Mouse (Mus musculus): ENCODE data around the gene Foxk2. TPM values are rescaled to one million over a fixed set of nuclear protein-coding genes. Genes with fewer than 3 reads are reported as not detected.
"Not testable (repeated sequence)": the region's sequence is repeated elsewhere in the genome, so short reads cannot be mapped to it uniquely, and the experiment has no call there.

The Foxk2 gene
- total RNA-seq, 1 experiment from 2014 or later: 37.5 TPM

- DNase-seq: no peak
Observed at GRCm38 (mm10) chr11:121278011-121278410, 18.2 kb downstream of the Foxk2 start.

- no peak for DNase-seq
Observed at GRCm38 (mm10) chr11:121282911-121283310, 23.1 kb downstream of the Foxk2 start.

- no peak for DNase-seq
Observed at GRCm38 (mm10) chr11:121289859-121290258, 30.1 kb downstream of the Foxk2 start.

- peak; percentile 64 for DNase-seq
Observed at GRCm38 (mm10) chr11:121294771-121295170, 35.0 kb downstream of the Foxk2 start.

GRCm38 (mm10) chr11:121298493-121298892 lies 38.7 kb downstream of the Foxk2 start:
- no peak for DNase-seq

- no peak for DNase-seq
Observed at GRCm38 (mm10) chr11:121300265-121300664, 40.5 kb downstream of the Foxk2 start.

GRCm38 (mm10) chr11:121305371-121305770 lies 45.6 kb downstream of the Foxk2 start:
- DNase-seq: no peak

GRCm38 (mm10) chr11:121306608-121307007 lies 46.8 kb downstream of the Foxk2 start:
- no peak for DNase-seq

- DNase-seq: not testable (repeated sequence)
Observed at GRCm38 (mm10) chr11:121307712-121308111, 47.9 kb downstream of the Foxk2 start.

GRCm38 (mm10) chr11:121326034-121326433 lies 66.2 kb downstream of the Foxk2 start:
- peak; percentile 17 for DNase-seq

- no peak for DNase-seq
Observed at GRCm38 (mm10) chr11:121326681-121327080, 66.9 kb downstream of the Foxk2 start.

GRCm38 (mm10) chr11:121328206-121328605 lies 68.4 kb downstream of the Foxk2 start:
- DNase-seq: no peak

- no peak for DNase-seq
Observed at GRCm38 (mm10) chr11:121328619-121329018, 68.8 kb downstream of the Foxk2 start.

GRCm38 (mm10) chr11:121331641-121332040 lies 71.9 kb downstream of the Foxk2 start:
- no peak for DNase-seq

- DNase-seq: no peak
Observed at GRCm38 (mm10) chr11:121339647-121340046, 79.9 kb downstream of the Foxk2 start.

- no peak for DNase-seq
Observed at GRCm38 (mm10) chr11:121340287-121340686, 80.5 kb downstream of the Foxk2 start.

GRCm38 (mm10) chr11:121342423-121342822 lies 82.6 kb downstream of the Foxk2 start:
- not testable (repeated sequence) for DNase-seq

GRCm38 (mm10) chr11:121347036-121347435 lies 87.2 kb downstream of the Foxk2 start:
- DNase-seq: peak; percentile 58

- DNase-seq: no peak
Observed at GRCm38 (mm10) chr11:121348166-121348565, 88.4 kb downstream of the Foxk2 start.

GRCm38 (mm10) chr11:121348727-121349126 lies 88.9 kb downstream of the Foxk2 start:
- DNase-seq: not testable (repeated sequence)

- peak; percentile 69 for DNase-seq
Observed at GRCm38 (mm10) chr11:121353326-121354090, 93.7 kb downstream of the Foxk2 start.

- peak; percentile 99 for DNase-seq
Observed at GRCm38 (mm10) chr11:121354091-121354707, 94.4 kb downstream of the Foxk2 start, which contains the start of gene Wdr45b. Wdr45b (minus strand) TSS chr11:121354445.

All from adrenal gland, postnatal 14 days (tissue).